Mouse (Mus musculus) lung, postnatal 0 days (tissue): ENCODE results near the gene Dnaja1.

Experiments used
- CTCF ChIP-seq: IDR thresholded peaks from 2 replicates; pipeline ENCODE4 v1.5.1; 2016; ENCODE audit warnings: antibody characterized with exemption, mild to moderate bottlenecking
- EP300 ChIP-seq: IDR thresholded peaks from 2 replicates; pipeline ENCODE4 v1.6.1; 2016; ENCODE audit warnings: antibody characterized with exemption, mild to moderate bottlenecking, control low read depth

GRCm38 (mm10) chr4:40691100-40691499 is 30.9 kb upstream of the Dnaja1 start:
- no peak for TF ChIP-seq EP300
- no peak for TF ChIP-seq CTCF
